Mouse (Mus musculus): ENCODE results near the gene Piezo1.

- TF ChIP-seq CTCF (IDR thresholded peaks at IDR 0.05) (no peak), EP300 (IDR thresholded peaks at IDR 0.05; ENCODE audit: insufficient read depth, low read depth, low read length) (no peak)
Observed at GRCm38 (mm10) chr8:122585411-122585891, 34.3 kb upstream of the Piezo1 start.
